Mouse (Mus musculus) heart, adult 18-20 months (tissue): ENCODE results near the gene Ccdc36. TPM values are rescaled to one million over a fixed set of nuclear protein-coding genes. Genes with fewer than 3 reads are reported as not detected.

Source experiments
- DNase-seq, 2 experiments: peaks; one replicate each; pipeline ENCODE4 v3.0.0; 2021 to 2022; ENCODE audit warnings: mixed read lengths in 1 of 2
- long read RNA-seq, 2 experiments: library from polyadenylated mRNA; stranded (forward); transcript quantifications; one replicate each; pipeline ENCODE4 v2.0.0; 2021
- total RNA-seq, 2 experiments: library from RNA; stranded (reverse); gene quantifications; 2 replicates each; pipeline ENCODE4 v1.2.3; 2021

Gene Ccdc36
- total RNA-seq: not detected
- long read RNA-seq, experiment 1: 0 reads
- long read RNA-seq, experiment 2, partial matches to known transcripts: 0 of 1 reads
- long read RNA-seq, experiment 2, other reads (novel, unspliced or antisense): 1 of 1 reads

GRCm38 (mm10) chr9:108428384-108428783 lies at the start of gene Ccdc36:
Gene Ccdc36 (minus strand): TSS chr9:108428484.
- no peak for DNase-seq

GRCm38 (mm10) chr9:108474528-108474927 lies 46.2 kb upstream of the Ccdc36 start:
- DNase-seq: no peak

- no peak for DNase-seq
Measured at GRCm38 (mm10) chr9:108469845-108470244, 41.6 kb upstream of the Ccdc36 start.

- DNase-seq: no peak
Measured at GRCm38 (mm10) chr9:108469430-108469829, 41.1 kb upstream of the Ccdc36 start.

- no peak for DNase-seq
Measured at GRCm38 (mm10) chr9:108466219-108466618, 37.9 kb upstream of the Ccdc36 start.

- no peak for DNase-seq
Measured at GRCm38 (mm10) chr9:108463713-108464112, 35.4 kb upstream of the Ccdc36 start.

- DNase-seq: peak; percentile 61 to 63
Measured at GRCm38 (mm10) chr9:108462192-108462591, 33.9 kb upstream of the Ccdc36 start.

GRCm38 (mm10) chr9:108461675-108462074 lies 33.4 kb upstream of the Ccdc36 start:
- DNase-seq: no peak

GRCm38 (mm10) chr9:108461181-108461631 lies 32.9 kb upstream of the Ccdc36 start, which contains the start of gene Klhdc8b:
Gene Klhdc8b (minus strand): TSS chr9:108461581.
- peak in 1 of 2 experiments; percentile 40 for DNase-seq

GRCm38 (mm10) chr9:108460319-108461178 lies 32.3 kb upstream of the Ccdc36 start, which contains the start of gene Ccdc71:
Gene Ccdc71 (plus strand): TSS chr9:108460527.
- DNase-seq: peak; percentile 89 to 92

GRCm38 (mm10) chr9:108459939-108460318 lies 31.6 kb upstream of the Ccdc36 start:
- DNase-seq: peak in 1 of 2 experiments; percentile 25

GRCm38 (mm10) chr9:108456953-108457352 lies 28.7 kb upstream of the Ccdc36 start:
- no peak for DNase-seq

GRCm38 (mm10) chr9:108455747-108456571 lies 27.7 kb upstream of the Ccdc36 start:
- DNase-seq: no peak

- no peak for DNase-seq
Measured at GRCm38 (mm10) chr9:108454429-108454828, 26.1 kb upstream of the Ccdc36 start.

- no peak for DNase-seq
Measured at GRCm38 (mm10) chr9:108453458-108453857, 25.2 kb upstream of the Ccdc36 start.

GRCm38 (mm10) chr9:108452911-108453310 lies 24.6 kb upstream of the Ccdc36 start:
- DNase-seq: no peak

- DNase-seq: peak; percentile 84 to 94
Measured at GRCm38 (mm10) chr9:108452291-108452906, 24.1 kb upstream of the Ccdc36 start.

- no peak for DNase-seq
Measured at GRCm38 (mm10) chr9:108451519-108452160, 23.4 kb upstream of the Ccdc36 start.

- DNase-seq: no peak
Measured at GRCm38 (mm10) chr9:108451170-108451493, 22.8 kb upstream of the Ccdc36 start.

- peak; percentile 37 to 38 for DNase-seq
Measured at GRCm38 (mm10) chr9:108450292-108451169, 22.2 kb upstream of the Ccdc36 start.

GRCm38 (mm10) chr9:108449860-108450259 lies 21.6 kb upstream of the Ccdc36 start:
- peak in 1 of 2 experiments; percentile 48 for DNase-seq
